Mouse (Mus musculus) thymus, adult 18-20 months (tissue): ENCODE data around the gene Nck2.
"Not testable (repeated sequence)": the region's sequence is repeated elsewhere in the genome, so short reads cannot be mapped to it uniquely, and the experiment has no call there.

Experiments used
- DNase-seq, 2 experiments: peaks; one replicate each; pipeline ENCODE4 v3.0.0; 2022; ENCODE audit warnings: mixed read lengths in 2 of 2

The Nck2 gene

GRCm38 (mm10) chr1:43502792-43503146 lies 58.4 kb downstream of the Nck2 start:
- no peak for DNase-seq

- no peak for DNase-seq
These were observed 58.9 kb downstream of the Nck2 start for GRCm38 (mm10) chr1:43503261-43503660.

- DNase-seq = no peak
These were observed 59.3 kb downstream of the Nck2 start for GRCm38 (mm10) chr1:43503676-43504075.

GRCm38 (mm10) chr1:43504235-43504634 lies 59.9 kb downstream of the Nck2 start:
- no peak for DNase-seq

GRCm38 (mm10) chr1:43506638-43507037 lies 62.3 kb downstream of the Nck2 start:
- DNase-seq = no peak

GRCm38 (mm10) chr1:43507809-43508208 lies 63.4 kb downstream of the Nck2 start:
- no peak for DNase-seq

GRCm38 (mm10) chr1:43511256-43511655 lies 66.9 kb downstream of the Nck2 start:
- DNase-seq = no peak

GRCm38 (mm10) chr1:43511667-43512066 lies 67.3 kb downstream of the Nck2 start:
- no peak for DNase-seq

GRCm38 (mm10) chr1:43517405-43517804 lies 73.0 kb downstream of the Nck2 start:
- DNase-seq = no peak

GRCm38 (mm10) chr1:43520216-43520988 lies 76.0 kb downstream of the Nck2 start:
- DNase-seq = no peak

- no peak for DNase-seq
These were observed 76.6 kb downstream of the Nck2 start for GRCm38 (mm10) chr1:43520989-43521371.

- no peak for DNase-seq
These were observed 77.1 kb downstream of the Nck2 start for GRCm38 (mm10) chr1:43521512-43521911.

GRCm38 (mm10) chr1:43521950-43522349 lies 77.6 kb downstream of the Nck2 start:
- DNase-seq = no peak

GRCm38 (mm10) chr1:43522976-43523375 lies 78.6 kb downstream of the Nck2 start:
- no peak for DNase-seq

GRCm38 (mm10) chr1:43524332-43524731 lies 80.0 kb downstream of the Nck2 start:
- DNase-seq = no peak

GRCm38 (mm10) chr1:43528275-43528674 lies 83.9 kb downstream of the Nck2 start:
- DNase-seq = no peak

GRCm38 (mm10) chr1:43529086-43529485 lies 84.7 kb downstream of the Nck2 start:
- DNase-seq = no peak

- DNase-seq = no peak
These were observed 86.1 kb downstream of the Nck2 start for GRCm38 (mm10) chr1:43530295-43531020.

- DNase-seq = no peak
These were observed 86.9 kb downstream of the Nck2 start for GRCm38 (mm10) chr1:43531307-43531706.

- no peak for DNase-seq
These were observed 87.9 kb downstream of the Nck2 start for GRCm38 (mm10) chr1:43532279-43532678.

- DNase-seq = not testable (repeated sequence)
These were observed 89.1 kb downstream of the Nck2 start for GRCm38 (mm10) chr1:43533497-43533896.

GRCm38 (mm10) chr1:43534060-43534760 lies 89.8 kb downstream of the Nck2 start:
- DNase-seq = no peak

GRCm38 (mm10) chr1:43535519-43536000 lies 91.2 kb downstream of the Nck2 start:
- DNase-seq = no peak

GRCm38 (mm10) chr1:43536266-43536665 lies 91.9 kb downstream of the Nck2 start:
- DNase-seq = no peak
